Comparison of ENCODE assay signal across 14 mouse cellular contexts in the genomic region with DNA sequence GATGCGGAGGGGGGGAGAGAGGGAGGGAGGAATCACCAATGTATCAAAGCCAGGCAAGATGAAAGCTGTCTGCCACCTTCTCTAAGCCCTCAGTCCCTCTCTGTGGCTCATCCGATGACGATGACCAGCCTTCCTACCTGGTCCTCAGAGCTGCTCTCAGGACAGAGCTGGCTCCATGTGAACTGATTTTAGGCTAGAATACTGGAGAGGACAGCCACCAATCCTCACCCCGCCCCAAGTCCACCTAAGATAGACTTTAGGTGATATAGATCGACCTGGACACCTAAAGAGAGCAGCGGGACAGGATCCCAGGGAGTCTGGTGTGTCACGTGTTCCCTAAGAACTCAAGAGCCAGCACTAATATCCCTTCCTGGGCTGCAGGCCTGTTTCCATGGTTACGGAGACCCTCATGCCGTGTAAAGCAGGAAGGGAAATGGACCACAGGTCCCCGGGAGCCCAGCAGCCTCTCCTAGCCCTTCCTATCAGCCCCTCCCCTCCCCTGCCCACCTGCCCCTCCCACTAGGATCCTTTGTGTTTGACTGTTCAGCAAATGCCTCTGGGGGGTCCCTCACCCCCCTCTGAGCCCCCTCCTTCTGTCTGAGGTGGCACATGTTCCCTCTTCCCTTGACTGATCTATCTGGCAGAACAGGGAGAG. TPM values are rescaled to one million over a fixed set of nuclear protein-coding genes. Genes with fewer than 3 reads are reported as not detected.
DNase-seq lines count a peak whose midpoint lies in the region; ATAC-seq lines count a peak whose summit lies in the region.
"Had no signal": no experiment of that assay in that cellular context is flagged by ENCODE, and none has a peak within 500 bp of the region (broad histone marks: within the 10 kb centered on the region; RNA-seq: fewer than 3 reads in every experiment).

No protein-coding gene starts in this region.

- peaks cover 36% of the 10 kb centered on the region for H3K27me3 ChIP-seq in embryonic facial prominence, embryonic 10.5 days (replicated peaks; ENCODE audit: low read depth, poor library complexity, severe bottlenecking)
- no peaks in the 10 kb centered on the region for H3K27me3 ChIP-seq in forebrain, embryonic 11.5 days (ENCODE audit: control insufficient read depth, insufficient read depth, low read length)
- H3K27me3 ChIP-seq in hindbrain, embryonic 16.5 days (replicated peaks; ENCODE audit: control insufficient read depth, insufficient read depth, low read length): peaks cover 3% of the 10 kb centered on the region; the same call in 1 of the 2 replicates
- no peaks in the 10 kb centered on the region for H3K27me3 ChIP-seq in midbrain, embryonic 15.5 days (replicated peaks)
- no peaks in the 10 kb centered on the region for H3K27me3 ChIP-seq in liver, embryonic 11.5 days (replicated peaks; ENCODE audit: control insufficient read depth, insufficient read depth, low read length)

- no peak overlapping the region for H3K9ac ChIP-seq in forebrain, embryonic 11.5 days (ENCODE audit: low read length)
- H3K9ac ChIP-seq in hindbrain, embryonic 16.5 days (ENCODE audit: low read depth, low read length): 0 out of 2 replicates have a peak overlapping the region, but pooled peaks have one; percentile 23
- no peak overlapping the region for H3K9ac ChIP-seq in midbrain, embryonic 15.5 days
- H3K9ac ChIP-seq in liver, embryonic 11.5 days (ENCODE audit: low read depth, low read length): no peak overlapping the region

- H3K27ac ChIP-seq in embryonic facial prominence, embryonic 10.5 days (replicated peaks): 0 out of 2 replicates have a peak overlapping the region, but pooled peaks have one; percentile 35
- H3K27ac ChIP-seq in forebrain, embryonic 11.5 days (ENCODE audit: low read depth, low read length): peak overlapping the region; percentile 83
- peak overlapping the region; percentile 93 for H3K27ac ChIP-seq in hindbrain, embryonic 16.5 days (ENCODE audit: low read depth, low read length)
- H3K27ac ChIP-seq in midbrain, embryonic 15.5 days: peak overlapping the region; percentile 96
- no peak overlapping the region for H3K27ac ChIP-seq in liver, embryonic 11.5 days (ENCODE audit: low read depth, low read length)
- H3K27ac ChIP-seq: heart, adult 2 months; layer of hippocampus, adult 2 months had no signal

- no peaks in the 10 kb centered on the region for H3K9me3 ChIP-seq in embryonic facial prominence, embryonic 10.5 days
- no peaks in the 10 kb centered on the region for H3K9me3 ChIP-seq in forebrain, embryonic 11.5 days (ENCODE audit: control insufficient read depth, low read length)
- H3K9me3 ChIP-seq in hindbrain, embryonic 16.5 days (ENCODE audit: control insufficient read depth, low read length): no peaks in the 10 kb centered on the region
- no peaks in the 10 kb centered on the region for H3K9me3 ChIP-seq in midbrain, embryonic 15.5 days
- H3K9me3 ChIP-seq in liver, embryonic 11.5 days (ENCODE audit: control insufficient read depth, low read length): no peaks in the 10 kb centered on the region

- H3K4me2 ChIP-seq in forebrain, embryonic 11.5 days (ENCODE audit: low read depth, low read length, severe bottlenecking): no peak overlapping the region
- no peak overlapping the region for H3K4me2 ChIP-seq in hindbrain, embryonic 16.5 days (ENCODE audit: low read length)
- H3K4me2 ChIP-seq in midbrain, embryonic 15.5 days: no peak overlapping the region
- H3K4me2 ChIP-seq in liver, embryonic 11.5 days: no peak overlapping the region

- ATAC-seq in forebrain, embryonic 11.5 days (replicated peaks; ENCODE audit: low FRiP score): peak; percentile 63
- peak; percentile 75 for ATAC-seq in hindbrain, embryonic 16.5 days
- peak; percentile 84 for ATAC-seq in midbrain, embryonic 15.5 days (replicated peaks)
- ATAC-seq in liver, embryonic 11.5 days (replicated peaks; ENCODE audit: low FRiP score): no peak
- ATAC-seq: inflammation-experienced regulatory T-cells, adult 6 months had no signal

- 64% methylated on average over 10 of the region's 10 CpGs for WGBS in embryonic facial prominence, embryonic 10.5 days
- 82% methylated on average over 9 of the region's 10 CpGs for WGBS in forebrain, embryonic 11.5 days
- 37% methylated on average over 10 of the region's 10 CpGs for WGBS in hindbrain, embryonic 16.5 days
- WGBS in midbrain, embryonic 15.5 days: 36% methylated on average over 10 of the region's 10 CpGs
- 53% methylated on average over 10 of the region's 10 CpGs for WGBS in liver, embryonic 11.5 days

- no peak overlapping the region for H3K4me3 ChIP-seq in embryonic facial prominence, embryonic 10.5 days
- no peak overlapping the region for H3K4me3 ChIP-seq in forebrain, embryonic 11.5 days (ENCODE audit: low read depth, low read length)
- H3K4me3 ChIP-seq in hindbrain, embryonic 16.5 days (ENCODE audit: low read length): no peak overlapping the region
- H3K4me3 ChIP-seq in midbrain, embryonic 15.5 days: no peak overlapping the region
- no peak overlapping the region for H3K4me3 ChIP-seq in liver, embryonic 11.5 days (ENCODE audit: low read depth, low read length)
- H3K4me3 ChIP-seq: heart, adult 2 months; layer of hippocampus, adult 2 months had no signal

- no peaks in the 10 kb centered on the region for H3K36me3 ChIP-seq in embryonic facial prominence, embryonic 10.5 days (replicated peaks)
- no peaks in the 10 kb centered on the region for H3K36me3 ChIP-seq in forebrain, embryonic 11.5 days (ENCODE audit: control insufficient read depth, insufficient read depth, low read length)
- no peaks in the 10 kb centered on the region for H3K36me3 ChIP-seq in hindbrain, embryonic 16.5 days (ENCODE audit: control insufficient read depth, insufficient read depth, low read length)
- H3K36me3 ChIP-seq in midbrain, embryonic 15.5 days (replicated peaks): no peaks in the 10 kb centered on the region
- no peaks in the 10 kb centered on the region for H3K36me3 ChIP-seq in liver, embryonic 11.5 days (ENCODE audit: control insufficient read depth, insufficient read depth, low read length)

- H3K4me1 ChIP-seq in embryonic facial prominence, embryonic 10.5 days: peaks cover 18% of the 10 kb centered on the region
- peaks cover 7% of the 10 kb centered on the region; the same call in 1 of the 2 replicates for H3K4me1 ChIP-seq in forebrain, embryonic 11.5 days (replicated peaks; ENCODE audit: control insufficient read depth, insufficient read depth, low read length)
- peaks cover 24% of the 10 kb centered on the region for H3K4me1 ChIP-seq in hindbrain, embryonic 16.5 days (ENCODE audit: control insufficient read depth, insufficient read depth, low read depth, low read length)
- H3K4me1 ChIP-seq in midbrain, embryonic 15.5 days: peaks cover 32% of the 10 kb centered on the region
- H3K4me1 ChIP-seq in liver, embryonic 11.5 days (replicated peaks; ENCODE audit: control insufficient read depth, insufficient read depth, low read length): no peaks in the 10 kb centered on the region

- peak; percentile 33 for DNase-seq in embryonic facial prominence, embryonic 10.5 days (ENCODE audit: low spot score)
- no peak for DNase-seq in forebrain, embryonic 11.5 days (ENCODE audit: low spot score)
- no peak for DNase-seq in spleen, postnatal 14 days (ENCODE audit: low spot score in 2 of 2)
- no peak for DNase-seq in liver, embryonic 11.5 days (ENCODE audit: low spot score)
- DNase-seq in layer of hippocampus, adult 9-10 months (ENCODE audit: low spot score): no peak
- DNase-seq: heart, adult 2 months; liver; lung, postnatal 36 days; spleen, adult 18-20 months had no signal

RNA-seq across cellular contexts. Expression of gene Neurog3, which starts 33.0 kb away (rescaled TPM):
- 0.88 and 0.98 TPM in 2 replicates for polyA plus RNA-seq in embryonic facial prominence, embryonic 10.5 days (2016; fragmentation: Nextera tagmentation; extraction: Ambion mirVana)
- polyA plus RNA-seq in forebrain, embryonic 11.5 days (2014; fragmentation: Nextera tagmentation; extraction: Ambion mirVana): 0.23 and 0.48 TPM in 2 replicates
- not detected in 2 replicates for polyA plus RNA-seq in hindbrain, embryonic 16.5 days (2015; fragmentation: Nextera tagmentation; extraction: Ambion mirVana)
- polyA plus RNA-seq in midbrain, embryonic 15.5 days (2015; fragmentation: Nextera tagmentation; extraction: Ambion mirVana): 0.13 and 0.19 TPM in 2 replicates
- polyA plus RNA-seq in liver, embryonic 11.5 days (2014; fragmentation: Nextera tagmentation; extraction: Ambion mirVana): not detected in 2 replicates
- polyA plus RNA-seq: heart, adult 2 months; inflammation-experienced regulatory T-cells, adult 6 months; thymus, postnatal 0 days had no signal

RNA-seq across cellular contexts. Expression of gene Fam241b, which starts 43.8 kb away (rescaled TPM):
- polyA plus RNA-seq in embryonic facial prominence, embryonic 10.5 days (2016; fragmentation: Nextera tagmentation; extraction: Ambion mirVana): 17.4 and 18.0 TPM in 2 replicates
- polyA plus RNA-seq in forebrain, embryonic 11.5 days (2014; fragmentation: Nextera tagmentation; extraction: Ambion mirVana): 8.0 and 9.3 TPM in 2 replicates
- 164 and 193 TPM in 2 replicates for polyA plus RNA-seq in hindbrain, embryonic 16.5 days (2015; fragmentation: Nextera tagmentation; extraction: Ambion mirVana)
- polyA plus RNA-seq in midbrain, embryonic 15.5 days (2015; fragmentation: Nextera tagmentation; extraction: Ambion mirVana): 194 and 204 TPM in 2 replicates
- 0.71 and 0.77 TPM in 2 replicates for polyA plus RNA-seq in liver, embryonic 11.5 days (2014; fragmentation: Nextera tagmentation; extraction: Ambion mirVana)
